Mouse (Mus musculus): Measurements from ENCODE around the gene Slc45a3. TPM values are rescaled to one million over a fixed set of nuclear protein-coding genes. Genes with fewer than 3 reads are reported as not detected.
A peak's percentile ranks its signal among the peaks of the same experiment; 100 is the strongest.

The Slc45a3 gene
- total RNA-seq, 2 experiments from 2014 or later: 0.48 to 0.68 TPM

DNA sequence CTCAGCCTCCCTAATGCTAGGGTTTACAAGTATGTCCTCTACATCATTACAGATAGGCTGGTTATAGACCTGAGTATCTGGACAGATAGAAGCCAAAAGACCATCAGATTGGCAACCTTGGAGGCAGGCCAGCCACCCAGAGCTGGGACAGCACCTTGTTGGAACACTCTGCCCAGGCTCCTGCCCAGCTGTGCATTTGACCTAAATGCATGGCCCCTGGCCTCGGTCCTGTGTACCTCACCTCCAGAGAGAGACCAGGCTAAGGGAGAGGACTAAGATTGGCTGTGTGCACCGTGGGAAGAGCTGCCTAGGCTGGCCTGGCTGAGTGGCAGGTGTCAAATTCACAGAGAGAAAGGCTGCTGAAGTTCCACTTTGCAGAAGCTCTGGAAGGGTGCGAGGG, 5.8 kb downstream of the Slc45a3 start:
- H3K4me3 ChIP-seq: no peak overlapping the region
- H3K27ac ChIP-seq: no peak overlapping the region
- intact Hi-C loops (cut with DNase I): loop anchor here (10.0 kb wide), 1 partner anchor 254 kb away; no protein-coding TSS in a partner anchor
- no peak for TF ChIP-seq CTCF (IDR thresholded peaks at IDR 0.05)
- no peak for DNase-seq (ENCODE audit: extremely low spot score in 1 of 2, low spot score in 2 of 2)

DNA sequence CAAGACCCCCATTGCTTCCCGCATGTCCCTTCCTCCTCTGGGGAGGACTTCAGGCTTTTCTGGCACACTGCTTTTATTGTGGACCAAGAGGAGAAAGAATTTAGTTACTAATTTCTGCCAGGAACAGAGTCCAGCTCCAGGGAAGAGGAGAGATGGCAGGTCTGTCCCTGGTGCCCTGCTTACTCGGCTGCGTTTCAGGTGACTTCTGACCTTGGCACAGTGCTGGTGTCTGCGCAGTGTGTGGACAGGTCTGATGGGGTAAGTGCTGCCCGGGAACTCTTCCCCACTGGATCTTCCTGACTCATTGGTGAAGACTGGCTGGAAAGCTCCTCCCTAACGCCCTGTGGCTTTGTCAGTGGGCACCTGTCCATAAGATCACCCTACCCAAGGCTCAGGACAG, 6.2 kb downstream of the Slc45a3 start:
- intact Hi-C loops (cut with DNase I): loop anchor here (10.0 kb wide), 1 partner anchor 254 kb away; no protein-coding TSS in a partner anchor
- TF ChIP-seq CTCF (IDR thresholded peaks at IDR 0.05): no peak
- no peak overlapping the region for H3K27ac ChIP-seq
- no peak for DNase-seq (ENCODE audit: extremely low spot score in 1 of 2, low spot score in 2 of 2)
- no peak overlapping the region for H3K4me3 ChIP-seq

DNA sequence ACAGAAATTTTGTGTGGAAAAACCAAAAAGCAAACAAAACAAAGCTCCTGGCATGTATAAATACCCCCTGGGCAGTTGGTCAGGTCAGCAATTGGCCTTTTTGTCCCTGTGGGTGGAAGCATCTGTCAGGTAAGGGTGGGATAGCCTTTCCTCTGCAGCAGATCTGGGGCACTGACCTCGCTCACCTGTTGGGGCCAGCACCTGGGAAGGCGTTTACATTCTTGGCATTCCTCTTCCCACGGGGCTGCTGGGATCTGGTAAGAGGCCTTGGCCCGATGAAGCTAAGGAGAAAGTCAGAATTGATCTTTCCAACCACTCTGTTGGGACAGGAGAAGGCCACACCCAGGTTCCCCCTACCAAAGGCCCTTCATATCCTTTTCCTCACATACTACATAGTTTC, 7.1 kb downstream of the Slc45a3 start:
- intact Hi-C loops (cut with DNase I): loop anchor here (10.0 kb wide), 1 partner anchor 255 kb away; no protein-coding TSS in a partner anchor
- H3K4me3 ChIP-seq: no peak overlapping the region
- DNase-seq (ENCODE audit: extremely low spot score in 1 of 2, low spot score in 2 of 2): no peak
- H3K27ac ChIP-seq: no peak overlapping the region
- no peak for TF ChIP-seq CTCF (IDR thresholded peaks at IDR 0.05)

DNA sequence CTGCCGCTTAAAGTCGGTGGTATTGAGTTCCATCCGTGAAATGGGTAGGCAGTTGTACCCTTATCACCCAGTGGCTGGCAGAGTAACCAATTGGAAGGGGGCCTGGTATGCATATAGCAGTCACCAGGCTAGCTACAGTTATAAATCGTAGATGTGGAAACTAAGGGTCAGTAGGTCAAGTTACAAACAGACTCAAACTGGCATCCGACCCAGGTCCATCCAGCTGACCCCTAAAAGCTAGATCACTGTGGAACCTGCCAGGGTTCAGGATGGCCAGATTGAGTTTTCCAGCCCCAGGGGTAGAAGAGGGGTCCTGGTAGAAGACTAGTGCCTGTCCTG, 7.5 kb downstream of the Slc45a3 start:
- Histone ChIP-seq H3K27ac (no peak overlapping the region), H3K4me3 (no peak overlapping the region)
- DNase-seq (ENCODE audit: extremely low spot score in 1 of 2, low spot score in 2 of 2): no peak
- intact Hi-C loops (cut with DNase I): no loop called here
- TF ChIP-seq CTCF (IDR thresholded peaks at IDR 0.05): no peak

DNA sequence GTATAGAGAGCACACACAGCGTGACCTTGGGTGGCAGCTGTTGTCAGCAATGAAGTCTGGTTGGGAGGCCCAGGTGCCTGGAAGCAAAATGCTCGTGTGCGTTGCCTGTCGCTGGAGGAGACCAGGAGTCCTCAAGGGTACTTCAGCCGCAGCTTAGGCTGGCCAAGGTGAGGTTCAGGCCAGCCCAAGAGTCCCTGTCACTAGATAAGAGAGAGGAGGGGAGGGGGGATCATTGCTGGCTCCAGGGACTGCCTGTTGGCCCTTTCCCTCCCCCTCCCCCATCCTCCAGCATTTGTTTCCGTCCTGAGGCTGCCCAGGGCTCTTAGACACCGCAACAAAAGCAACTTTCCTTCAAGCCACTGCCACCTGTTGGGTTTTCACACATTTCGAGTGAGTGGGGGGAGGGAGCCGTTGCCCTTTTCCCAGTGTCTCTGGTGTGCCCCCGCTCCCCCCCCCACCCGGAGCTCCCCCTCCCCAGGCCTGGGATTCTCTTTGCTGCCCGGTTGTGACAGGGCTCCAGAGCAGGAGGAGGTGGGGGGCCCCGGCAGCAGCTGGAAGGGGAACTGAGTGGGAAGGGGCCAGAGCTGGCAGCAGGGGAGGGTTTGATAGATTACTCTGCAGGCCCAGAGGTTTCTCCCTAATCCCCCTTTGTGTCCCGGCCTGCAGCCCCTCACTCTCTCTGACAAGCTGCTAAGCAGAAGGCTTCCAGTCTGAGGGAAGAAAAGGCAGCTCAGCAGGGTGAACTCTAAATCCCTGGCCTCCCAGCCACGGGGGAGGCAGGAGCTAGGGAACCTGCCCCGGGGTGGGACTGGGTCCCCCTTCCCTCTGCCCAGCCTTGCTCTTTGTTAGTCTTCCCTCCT, 8.1 kb downstream of the Slc45a3 start:
- H3K27ac ChIP-seq: no peak overlapping the region
- no peak for TF ChIP-seq CTCF (IDR thresholded peaks at IDR 0.05)
- intact Hi-C loops (cut with DNase I): no loop called here
- no peak overlapping the region for H3K4me3 ChIP-seq
- no peak for DNase-seq (ENCODE audit: extremely low spot score in 1 of 2, low spot score in 2 of 2)

DNA sequence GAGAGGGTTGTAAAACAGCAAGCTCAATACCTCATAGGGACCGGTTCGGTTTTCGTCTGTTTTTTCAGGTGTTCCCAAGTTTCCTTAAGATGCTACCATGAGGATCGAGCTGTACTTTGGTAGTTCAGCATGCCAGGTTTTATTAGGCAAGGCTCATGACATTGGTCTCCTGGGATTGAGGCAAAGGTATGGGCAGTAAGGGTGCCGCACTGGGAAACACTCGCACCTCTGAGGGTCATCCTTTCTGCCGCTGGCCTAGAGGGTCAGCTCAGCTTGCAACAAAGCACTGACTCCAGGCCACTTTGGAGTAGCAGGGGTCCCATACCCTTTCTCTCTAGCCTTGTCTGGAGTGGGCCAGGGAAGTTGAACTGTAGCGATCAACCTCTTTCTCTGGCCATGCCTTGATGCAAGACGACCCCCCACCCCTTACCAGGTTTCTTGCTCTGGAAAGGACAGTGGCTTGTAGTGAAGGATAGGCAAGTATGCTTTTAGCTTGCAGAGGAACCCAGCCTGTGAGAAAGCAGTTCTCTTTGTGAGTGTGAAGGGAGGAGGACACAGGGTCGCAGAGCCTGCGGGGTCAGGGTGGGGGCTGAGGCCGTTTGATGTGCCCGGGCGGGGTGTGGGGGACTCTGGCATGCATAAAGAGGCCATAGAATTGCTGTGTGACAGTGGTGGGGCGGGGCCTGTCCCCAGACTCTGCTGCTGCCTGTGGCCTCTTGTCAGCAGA, 9.2 kb downstream of the Slc45a3 start:
- no peak overlapping the region for H3K4me3 ChIP-seq
- TF ChIP-seq CTCF (IDR thresholded peaks at IDR 0.05): no peak
- H3K27ac ChIP-seq: no peak overlapping the region
- DNase-seq (ENCODE audit: extremely low spot score in 1 of 2, low spot score in 2 of 2): no peak
- intact Hi-C loops (cut with DNase I): no loop called here

DNA sequence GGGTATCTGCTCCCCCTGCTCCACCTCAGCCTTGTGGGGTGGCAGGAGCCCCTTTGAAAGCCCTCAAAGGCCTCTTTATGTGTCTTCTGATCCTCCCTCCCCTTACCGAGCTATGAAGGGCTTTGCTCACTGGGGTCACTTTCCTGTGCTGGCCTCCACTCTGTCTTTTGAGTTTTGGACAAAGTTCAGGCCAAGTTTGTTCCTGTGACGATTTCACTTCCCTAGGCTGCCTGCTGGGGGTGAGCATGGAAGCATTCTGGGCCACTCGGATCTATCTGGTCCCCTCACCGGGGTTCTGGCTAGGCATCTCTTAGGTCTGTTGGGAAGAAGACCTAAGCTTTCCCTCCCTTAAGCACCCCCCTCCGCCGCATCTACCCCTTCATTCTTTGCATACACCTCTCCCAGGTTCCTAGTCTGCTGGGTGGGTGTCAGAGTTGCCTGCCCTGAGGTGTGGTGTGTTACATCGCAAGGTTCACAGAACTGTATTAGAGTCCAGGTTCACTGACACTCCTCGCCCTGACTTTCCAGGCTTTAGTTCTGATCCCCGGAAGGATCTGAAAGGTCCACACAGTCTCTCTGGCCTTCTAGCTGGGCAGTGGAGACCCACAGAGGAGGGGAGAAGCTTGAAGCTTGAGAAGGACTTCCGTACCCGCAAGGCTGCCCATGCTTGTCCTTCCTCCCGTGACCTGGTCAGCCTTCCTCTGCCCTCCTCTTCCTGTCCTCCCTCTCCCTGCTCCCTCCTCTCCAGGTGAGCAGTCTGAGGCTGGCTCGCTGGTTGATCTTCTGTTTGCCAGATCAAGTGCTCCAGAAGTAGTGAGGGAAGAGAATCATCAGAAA, 9.9 kb downstream of the Slc45a3 start:
- intact Hi-C loops (cut with DNase I): no loop called here
- TF ChIP-seq CTCF (IDR thresholded peaks at IDR 0.05): no peak
- H3K27ac ChIP-seq: no peak overlapping the region

DNA sequence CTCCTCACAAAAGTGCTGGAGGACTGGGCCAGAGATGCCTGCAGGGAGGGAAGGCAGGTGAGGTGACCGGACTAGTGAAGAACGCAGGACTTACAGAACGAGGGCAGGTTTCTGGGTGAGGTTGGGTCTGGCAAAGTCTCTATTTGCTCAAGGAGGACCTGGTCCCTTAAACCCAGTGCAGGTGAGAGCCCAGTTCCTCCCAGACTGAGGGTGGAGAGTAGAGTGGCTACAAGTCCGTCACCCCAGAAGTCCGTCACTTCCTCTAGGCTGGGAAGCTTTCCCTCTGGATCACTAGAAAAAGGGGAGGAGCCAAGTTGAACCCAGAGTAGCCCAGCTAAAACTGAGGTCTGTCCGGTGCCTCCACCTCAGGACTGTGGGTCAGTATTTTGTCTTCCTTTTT, 11.2 kb downstream of the Slc45a3 start:
- intact Hi-C loops (cut with DNase I): no loop called here
- no peak overlapping the region for H3K27ac ChIP-seq
- TF ChIP-seq CTCF (IDR thresholded peaks at IDR 0.05): no peak
- H3K4me3 ChIP-seq: no peak overlapping the region
- no peak for DNase-seq (ENCODE audit: extremely low spot score in 1 of 2, low spot score in 2 of 2)

More for the DNA sequence above, 9.9 kb downstream of the Slc45a3 start:
- DNase-seq (ENCODE audit: extremely low spot score in 1 of 2, low spot score in 2 of 2): no peak
- H3K4me3 ChIP-seq: no peak overlapping the region

DNA sequence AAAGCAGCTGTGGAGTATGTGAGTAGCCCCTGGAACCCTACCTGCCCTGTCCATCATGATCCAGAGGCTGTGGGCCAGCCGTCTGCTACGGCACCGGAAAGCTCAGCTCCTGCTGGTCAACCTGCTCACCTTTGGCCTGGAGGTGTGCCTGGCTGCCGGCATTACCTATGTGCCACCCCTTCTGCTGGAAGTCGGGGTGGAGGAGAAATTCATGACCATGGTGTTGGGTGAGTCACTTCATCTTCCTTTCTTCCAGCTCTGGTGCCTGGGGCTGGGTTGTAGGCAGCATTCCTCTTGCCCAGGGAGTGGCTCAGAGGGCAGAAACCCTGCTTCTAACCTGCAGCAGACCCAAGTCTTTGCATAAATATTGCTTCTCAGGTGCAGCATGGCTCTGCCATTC, 14.1 kb downstream of the Slc45a3 start:
- intact Hi-C loops (cut with DNase I): no loop called here
- no peak for DNase-seq (ENCODE audit: extremely low spot score in 1 of 2, low spot score in 2 of 2)
- Histone ChIP-seq H3K4me3 (no peak overlapping the region), H3K27ac (no peak overlapping the region)
- TF ChIP-seq CTCF (IDR thresholded peaks at IDR 0.05): no peak

DNA sequence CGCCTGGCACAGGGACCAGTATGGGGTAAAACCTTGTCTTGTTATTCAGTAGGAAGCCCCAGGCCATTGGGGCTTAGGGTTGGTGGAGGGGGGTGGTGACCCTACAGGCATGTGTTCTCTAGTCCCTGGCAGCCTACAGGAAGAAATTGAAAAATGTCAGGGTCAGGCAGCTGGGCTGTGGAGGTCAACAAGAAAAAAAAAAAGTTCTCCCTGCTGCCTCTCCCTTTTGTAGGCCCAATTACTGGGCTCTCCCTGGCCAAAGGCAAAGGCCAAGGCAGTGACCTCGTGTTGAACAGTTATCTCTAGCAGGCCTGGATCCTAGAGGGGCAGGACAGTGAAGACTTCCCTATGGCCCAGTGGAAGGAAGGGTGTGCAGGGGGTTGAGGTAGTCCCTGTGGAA, 17.7 kb downstream of the Slc45a3 start:
- Histone ChIP-seq H3K4me3 (no peak overlapping the region), H3K27ac (no peak overlapping the region)
- no peak for TF ChIP-seq CTCF (IDR thresholded peaks at IDR 0.05)
- DNase-seq (ENCODE audit: extremely low spot score in 1 of 2, low spot score in 2 of 2): no peak
- intact Hi-C loops (cut with DNase I): loop anchor here (5.0 kb wide), 1 partner anchor 137 kb away; no protein-coding TSS in a partner anchor

DNA sequence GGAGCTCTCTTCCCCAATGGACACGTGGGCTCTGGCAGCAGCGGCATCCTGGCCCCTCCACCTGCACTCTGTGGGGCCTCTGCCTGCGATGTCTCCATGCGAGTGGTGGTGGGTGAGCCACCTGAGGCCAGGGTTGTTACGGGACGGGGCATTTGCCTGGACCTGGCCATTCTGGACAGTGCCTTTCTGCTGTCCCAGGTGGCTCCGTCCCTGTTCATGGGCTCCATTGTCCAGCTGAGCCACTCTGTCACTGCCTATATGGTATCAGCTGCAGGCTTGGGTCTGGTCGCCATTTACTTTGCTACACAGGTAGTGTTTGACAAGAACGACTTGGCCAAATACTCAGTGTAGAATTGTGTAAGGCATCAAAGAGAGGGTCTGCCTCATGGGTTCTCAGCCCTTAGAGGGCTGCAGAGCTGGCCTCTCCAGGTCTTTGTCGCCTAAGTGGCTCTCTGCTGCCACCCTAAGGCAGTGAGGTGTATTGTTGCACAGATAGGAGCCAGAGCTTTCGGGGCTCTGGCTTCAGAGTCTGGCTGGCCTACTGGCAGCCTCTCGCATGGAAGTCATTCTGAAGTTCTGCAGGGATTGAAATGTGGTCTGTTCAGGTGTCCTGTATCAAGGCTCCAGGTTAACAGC, 18.7 kb downstream of the Slc45a3 start:
- intact Hi-C loops (cut with DNase I): loop anchor here (1.0 to 5.0 kb wide), 2 partner anchors 43 to 136 kb away; no protein-coding TSS in a partner anchor
- TF ChIP-seq CTCF (IDR thresholded peaks at IDR 0.05): peak; percentile 95
- Histone ChIP-seq H3K4me3 (no peak overlapping the region), H3K27ac (no peak overlapping the region)
- peak; percentile 65 to 80 for DNase-seq (ENCODE audit: extremely low spot score in 1 of 2, low spot score in 2 of 2)

Measured in left cerebral cortex, adult 2 months (tissue).